9 mouse cellular contexts compared by ENCODE assay signal in the genomic region with DNA sequence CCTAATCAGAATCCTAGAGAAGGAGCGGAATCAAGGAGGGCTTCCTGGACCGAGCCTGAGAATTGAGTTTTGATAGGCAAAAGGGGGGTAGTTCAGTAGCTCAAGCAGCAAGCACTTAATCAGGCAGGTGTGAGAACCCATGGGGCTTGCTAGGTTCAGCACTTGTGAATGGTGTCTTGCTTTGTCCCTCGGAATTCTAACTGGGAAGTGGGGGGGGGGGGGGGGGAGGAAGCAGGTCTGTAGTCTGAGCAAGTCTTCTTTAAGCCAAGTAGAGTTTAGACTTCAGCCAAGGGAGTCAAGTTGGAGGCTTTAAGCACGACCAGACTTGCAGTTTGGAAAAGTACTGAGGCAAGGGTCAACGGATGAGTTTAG.
DNase-seq lines count a peak whose midpoint lies in the region; ATAC-seq lines count a peak whose summit lies in the region.
"Had no signal": no experiment of that assay in that cellular context is flagged by ENCODE, and none has a peak within 500 bp of the region (broad histone marks: within the 10 kb centered on the region; RNA-seq: fewer than 3 reads in every experiment).

No protein-coding gene starts in this region.

- no peak for DNase-seq in frontal cortex, postnatal 25 days (ENCODE audit: low spot score in 2 of 2)
- DNase-seq in cerebellum, postnatal 10 days = no peak
- DNase-seq in gastrocnemius, adult 8-10 months (ENCODE audit: low spot score in 2 of 2) = no peak

- no peaks in the 10 kb centered on the region for H3K36me3 ChIP-seq in megakaryocyte, embryonic 14.5 days (replicated peaks; ENCODE audit: low read length)
- no peaks in the 10 kb centered on the region for H3K36me3 ChIP-seq in liver, embryonic 12.5 days

- 32% methylated on average over 5 of the region's 5 CpGs for WGBS in liver, embryonic 12.5 days (ENCODE audit: insufficient replicate concordance)

- H3K9me3 ChIP-seq in megakaryocyte, embryonic 14.5 days = no peaks in the 10 kb centered on the region
- H3K9me3 ChIP-seq in liver, embryonic 12.5 days (replicated peaks) = no peaks in the 10 kb centered on the region

- H3K27me3 ChIP-seq in megakaryocyte, embryonic 14.5 days (replicated peaks) = peaks cover 30% of the 10 kb centered on the region
- H3K27me3 ChIP-seq in liver, embryonic 12.5 days (replicated peaks) = no peaks in the 10 kb centered on the region; the same call in 1 of the 2 replicates

- H3K27ac ChIP-seq in liver, embryonic 12.5 days = no peak overlapping the region

- 0 out of 2 replicates have a peak, but pooled peaks have one; percentile 11 for ATAC-seq in frontal cortex, adult (ENCODE audit: low TSS enrichment)
- no peak for ATAC-seq in megakaryocyte, adult 5-6 weeks (ENCODE audit: poor library complexity, severe bottlenecking)
- no peak for ATAC-seq in liver, embryonic 12.5 days
- no peak for ATAC-seq in inflammation-experienced regulatory T-cells, adult 6 months

- H3K9ac ChIP-seq in liver, embryonic 12.5 days = no peak overlapping the region

- peak overlapping the region; percentile 62 for H3K4me3 ChIP-seq in megakaryocyte, embryonic 14.5 days (replicated peaks)
- no peak overlapping the region for H3K4me3 ChIP-seq in liver, embryonic 12.5 days
- H3K4me3 ChIP-seq: erythroblast, embryonic 14.5 days had no signal

- peaks cover 5% of the 10 kb centered on the region for H3K4me1 ChIP-seq in megakaryocyte, embryonic 14.5 days
- H3K4me1 ChIP-seq in liver, embryonic 12.5 days = no peaks in the 10 kb centered on the region

- H3K4me2 ChIP-seq in liver, embryonic 12.5 days = peak overlapping the region; percentile 24
